Mouse (Mus musculus) midbrain, embryonic 15.5 days (tissue): ENCODE results near the gene Usp38. TPM values are rescaled to one million over a fixed set of nuclear protein-coding genes. Genes with fewer than 3 reads are reported as not detected.

Experiments
- ATAC-seq: fragments of 200-750 bp; cut with Nextera tagmentation; replicated peaks from 2 replicates; pipeline ENCODE4 v1.8.0; 2017; ENCODE audit warnings: moderate TSS enrichment
- H3K27ac ChIP-seq: fragments of 300-500 bp; sonication (generic); 2 replicates; pipeline ENCODE4 v1.5.1; 2015; ENCODE audit warnings: mild to moderate bottlenecking, inconsistent platforms
- H3K27me3 ChIP-seq: fragments of 300-500 bp; sonication (generic); replicated peaks from 2 replicates; pipeline ENCODE4 v1.6.1; 2015; ENCODE audit warnings: inconsistent platforms
- H3K36me3 ChIP-seq: fragments of 300-500 bp; sonication (generic); replicated peaks from 2 replicates; pipeline ENCODE4 v1.6.1; 2015; ENCODE audit warnings: inconsistent platforms
- H3K4me1 ChIP-seq: fragments of 300-500 bp; sonication (generic); 2 replicates; pipeline ENCODE4 v1.6.1; 2015; ENCODE audit warnings: inconsistent platforms
- H3K4me2 ChIP-seq: fragments of 300-500 bp; sonication (generic); 2 replicates; pipeline ENCODE4 v1.6.1; 2015; ENCODE audit warnings: inconsistent platforms, mild to moderate bottlenecking, moderate library complexity
- H3K4me3 ChIP-seq: fragments of 300-500 bp; sonication (generic); 2 replicates; pipeline ENCODE4 v1.5.1; 2015; ENCODE audit warnings: mild to moderate bottlenecking, inconsistent platforms
- H3K9ac ChIP-seq: fragments of 300-500 bp; sonication (generic); 2 replicates; pipeline ENCODE4 v1.6.1; 2015; ENCODE audit warnings: mild to moderate bottlenecking, inconsistent platforms
- H3K9me3 ChIP-seq: fragments of 300-500 bp; sonication (generic); 2 replicates; pipeline ENCODE4 v1.6.1; 2016; ENCODE audit warnings: inconsistent platforms
- WGBS: fragments of 180-500 bp; shearing (Covaris S2); methylation state at CpG from one replicate; pipeline ENCODE4 v1.1.7; 2015; ENCODE audit warnings: mixed read lengths; 5-methylcytosine and 5-hydroxymethylcytosine counted together
- polyA plus RNA-seq: library from polyadenylated mRNA; unstranded; fragments of >200 nt; fragmentation: Nextera tagmentation; extraction: Ambion mirVana; gene quantifications from 2 replicates; pipeline ENCODE4 v1.2.1, GENCODE M21; 2015

Gene Usp38
- polyA plus RNA-seq, 1 experiment from 2014 or later, result 17.8 TPM

DNA sequence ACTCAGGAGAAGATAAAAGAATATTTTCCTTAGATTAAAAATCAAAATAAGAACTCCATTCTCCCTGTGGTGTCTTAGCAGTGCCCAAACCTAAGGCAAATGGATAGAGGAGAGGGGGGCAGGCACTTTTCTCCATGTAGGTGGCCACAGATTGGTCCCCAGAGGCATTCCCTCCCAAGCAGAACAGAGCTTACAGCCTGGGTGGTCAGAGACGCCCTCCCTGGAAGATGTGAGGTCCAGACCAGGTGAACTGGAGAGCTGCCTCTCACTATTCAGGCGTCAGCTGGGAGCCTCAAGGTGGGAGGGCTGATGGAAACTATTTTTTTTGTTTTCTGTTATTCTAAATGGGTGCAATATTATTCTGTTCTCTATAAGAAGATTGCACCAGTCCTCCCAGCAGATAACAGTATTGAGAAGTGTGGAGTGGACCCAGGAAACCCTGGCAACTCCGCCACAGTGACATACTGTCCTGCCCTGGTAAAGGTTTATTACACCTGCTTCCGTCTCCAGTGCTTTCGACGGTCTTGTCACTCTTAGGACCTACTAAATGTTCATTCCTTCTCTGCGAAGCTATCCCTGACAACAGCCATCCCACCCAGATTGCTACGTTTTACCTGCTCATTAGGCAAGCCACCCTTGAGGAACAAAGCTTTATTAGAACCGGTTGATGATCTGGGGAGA is 55.0 kb downstream of the Usp38 start:
- H3K4me3 ChIP-seq, result no peak overlapping the region
- WGBS, result 80% methylated on average over 9 of the region's 9 CpGs
- H3K9ac ChIP-seq, result no peak overlapping the region
- H3K4me1 ChIP-seq, result no peaks in the 10 kb centered on the region
- no peaks in the 10 kb centered on the region; the same call in 1 of the 2 replicates for H3K9me3 ChIP-seq
- no peaks in the 10 kb centered on the region for H3K36me3 ChIP-seq
- no peak overlapping the region for H3K27ac ChIP-seq
- H3K27me3 ChIP-seq, result no peaks in the 10 kb centered on the region
- ATAC-seq, result no peak
- H3K4me2 ChIP-seq, result no peak overlapping the region

DNA sequence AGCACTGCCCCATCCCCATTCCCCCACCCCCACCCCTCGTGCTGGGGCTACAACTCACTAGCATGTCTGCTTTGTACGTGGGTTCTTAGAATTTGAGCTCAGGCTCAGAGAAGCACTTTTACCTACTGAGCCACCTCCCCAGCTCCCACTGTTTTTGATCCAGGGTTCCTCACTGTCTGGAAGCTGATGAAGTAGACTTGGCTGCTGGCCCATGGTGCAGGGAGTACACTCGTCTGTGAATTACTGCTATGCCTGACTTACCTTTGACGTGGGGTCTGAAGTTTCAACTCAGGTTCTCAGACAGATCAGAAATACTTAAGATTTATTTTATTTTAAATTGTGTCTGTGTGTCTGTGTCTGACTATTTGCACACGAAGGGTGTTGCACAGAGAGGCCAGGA is 57.0 kb downstream of the Usp38 start:
- WGBS, result 74% methylated on average over 5 of the region's 5 CpGs
- H3K9me3 ChIP-seq, result no peaks in the 10 kb centered on the region; the same call in 1 of the 2 replicates
- H3K36me3 ChIP-seq, result no peaks in the 10 kb centered on the region
- H3K4me1 ChIP-seq, result no peaks in the 10 kb centered on the region
- H3K4me3 ChIP-seq, result no peak overlapping the region
- H3K27me3 ChIP-seq, result no peaks in the 10 kb centered on the region
- H3K4me2 ChIP-seq, result no peak overlapping the region
- no peak for ATAC-seq
- H3K27ac ChIP-seq, result no peak overlapping the region
- no peak overlapping the region for H3K9ac ChIP-seq

DNA sequence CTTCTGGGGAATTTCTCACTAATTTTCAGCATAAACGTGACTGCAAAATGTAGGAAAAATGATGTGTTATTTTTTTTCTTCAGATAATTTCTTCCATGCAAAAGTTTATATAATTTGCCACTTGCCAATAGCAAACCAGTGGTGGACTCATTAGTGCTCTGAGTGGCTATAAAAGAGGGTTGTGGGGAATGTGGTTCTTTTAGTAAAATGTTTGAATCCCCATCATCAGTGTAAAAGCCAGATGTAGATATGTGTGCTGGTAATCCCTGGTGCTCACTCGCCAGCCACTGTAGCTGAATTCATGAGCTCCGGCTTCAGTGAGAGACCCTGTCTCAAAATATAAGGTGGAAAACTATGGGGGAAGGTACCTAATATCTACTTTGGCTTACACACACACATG is 61.8 kb downstream of the Usp38 start:
- Histone ChIP-seq H3K9ac (no peak overlapping the region), H3K27ac (no peak overlapping the region), H3K4me2 (no peak overlapping the region), H3K27me3 (no peaks in the 10 kb centered on the region), H3K9me3 (no peaks in the 10 kb centered on the region; the same call in 1 of the 2 replicates), H3K4me1 (no peaks in the 10 kb centered on the region), H3K36me3 (no peaks in the 10 kb centered on the region), H3K4me3 (no peak overlapping the region)
- no peak for ATAC-seq
- 83% methylated on average over 3 of the region's 3 CpGs for WGBS

GRCm38 (mm10) chr8:80952235-80952915 is 62.4 kb downstream of the Usp38 start:
- H3K4me2 ChIP-seq, result no peak overlapping the region
- H3K27me3 ChIP-seq, result no peaks in the 10 kb centered on the region
- no peak overlapping the region for H3K27ac ChIP-seq
- WGBS, result 62% methylated on average over 6 of the region's 6 CpGs
- no peak for ATAC-seq
- no peak overlapping the region for H3K4me3 ChIP-seq
- H3K9ac ChIP-seq, result no peak overlapping the region
- no peaks in the 10 kb centered on the region for H3K4me1 ChIP-seq
- H3K36me3 ChIP-seq, result no peaks in the 10 kb centered on the region
- no peaks in the 10 kb centered on the region; the same call in 1 of the 2 replicates for H3K9me3 ChIP-seq

- no peak for ATAC-seq
- Histone ChIP-seq H3K4me1 (no peaks in the 10 kb centered on the region), H3K9ac (no peak overlapping the region), H3K4me3 (no peak overlapping the region), H3K27me3 (no peaks in the 10 kb centered on the region), H3K27ac (no peak overlapping the region), H3K9me3 (no peaks in the 10 kb centered on the region), H3K4me2 (no peak overlapping the region), H3K36me3 (no peaks in the 10 kb centered on the region)
- 82% methylated on average over 7 of the region's 7 CpGs for WGBS
Measured at GRCm38 (mm10) chr8:80948405-80949183, 66.1 kb downstream of the Usp38 start.

GRCm38 (mm10) chr8:80943742-80944141 is 71.0 kb downstream of the Usp38 start:
- WGBS, result 85% methylated on average over 3 of the region's 3 CpGs
- ATAC-seq, result no peak

GRCm38 (mm10) chr8:80941621-80942020 is 73.1 kb downstream of the Usp38 start:
- ATAC-seq, result no peak
- Histone ChIP-seq H3K36me3 (no peaks in the 10 kb centered on the region), H3K9me3 (no peaks in the 10 kb centered on the region), H3K4me1 (peaks cover 10% of the 10 kb centered on the region), H3K27ac (no peak overlapping the region), H3K9ac (no peak overlapping the region), H3K27me3 (no peaks in the 10 kb centered on the region), H3K4me3 (no peak overlapping the region), H3K4me2 (no peak overlapping the region)
- WGBS, result 86% methylated on average over 3 of the region's 3 CpGs

More at GRCm38 (mm10) chr8:80943742-80944141, 71.0 kb downstream of the Usp38 start:
- Histone ChIP-seq H3K9ac (no peak overlapping the region), H3K27ac (no peak overlapping the region), H3K9me3 (no peaks in the 10 kb centered on the region), H3K4me2 (no peak overlapping the region), H3K27me3 (no peaks in the 10 kb centered on the region), H3K36me3 (no peaks in the 10 kb centered on the region), H3K4me3 (no peak overlapping the region), H3K4me1 (no peaks in the 10 kb centered on the region)

DNA sequence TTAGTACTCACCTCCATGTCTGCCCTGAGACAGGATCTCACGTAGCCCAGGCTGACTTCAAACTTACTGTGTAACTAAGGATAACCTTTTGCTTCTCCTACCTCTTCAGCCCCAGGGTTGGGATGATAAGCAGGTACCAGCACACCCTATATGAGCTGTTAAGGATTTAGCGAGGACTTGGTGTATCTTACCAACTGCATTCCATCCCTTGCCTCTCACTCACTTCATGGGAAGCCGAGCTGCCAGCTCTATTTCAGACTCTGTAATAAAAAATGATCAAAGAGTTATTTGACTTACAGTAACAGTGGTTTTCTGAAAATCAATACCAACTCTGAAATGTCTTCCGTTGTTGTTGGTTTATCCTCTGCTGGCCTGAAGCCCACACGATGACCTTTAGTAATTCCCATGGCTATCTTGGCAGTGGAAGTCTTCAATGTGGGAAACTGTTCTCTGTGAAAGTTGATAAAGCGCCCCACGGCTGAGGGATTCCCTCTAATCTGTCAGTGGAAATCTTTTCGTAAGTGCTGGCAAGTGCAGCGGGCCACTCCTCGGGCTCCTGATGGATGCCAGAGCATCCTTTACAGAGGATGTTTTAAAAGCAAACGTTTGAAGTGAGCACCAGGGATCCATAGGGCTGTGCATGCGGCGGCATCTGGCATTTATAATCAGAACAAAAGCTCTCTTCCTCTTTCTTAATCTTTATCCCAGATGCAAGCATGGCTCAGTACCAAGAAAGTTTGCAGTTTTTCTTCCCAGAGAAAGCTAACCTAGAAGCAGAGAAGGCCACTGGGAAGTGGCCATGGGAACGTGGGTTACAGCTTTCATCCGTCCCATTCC is 76.7 kb downstream of the Usp38 start:
- no peak overlapping the region for H3K27ac ChIP-seq
- no peaks in the 10 kb centered on the region for H3K36me3 ChIP-seq
- no peak overlapping the region for H3K9ac ChIP-seq
- WGBS, result 52% methylated on average over 15 of the region's 15 CpGs
- peaks cover 10% of the 10 kb centered on the region for H3K4me1 ChIP-seq
- ATAC-seq, result peak; percentile 60
- no peaks in the 10 kb centered on the region for H3K9me3 ChIP-seq
- no peaks in the 10 kb centered on the region for H3K27me3 ChIP-seq
- H3K4me2 ChIP-seq, result no peak overlapping the region
- H3K4me3 ChIP-seq, result no peak overlapping the region

Other genes with a start within 250 kb of the Usp38 start
- gene Gab1, start 134.4 kb downstream of the Usp38 start, polyA plus RNA-seq, result 8.6 and 9.3 TPM in 2 replicates